Mouse (Mus musculus): ENCODE measurements around the gene Has3. TPM values are rescaled to one million over a fixed set of nuclear protein-coding genes. Genes with fewer than 3 reads are reported as not detected.
"Not testable (repeated sequence)": the region's sequence is repeated elsewhere in the genome, so short reads cannot be mapped to it uniquely, and the experiment has no call there.

Has3 gene
- polyA plus RNA-seq, 1 experiment from 2014 or later, result 0.09 TPM

- peaks cover 14% of the 10 kb centered on the region for H3K36me3 ChIP-seq (ENCODE audit: control insufficient read depth, insufficient read depth, low read length)
- H3K9me3 ChIP-seq (ENCODE audit: control insufficient read depth, low read length); ATAC-seq; H3K27me3 ChIP-seq (replicated peaks; ENCODE audit: control insufficient read depth, insufficient read depth, low read length); H3K4me2 ChIP-seq (ENCODE audit: low read depth, low read length); H3K9ac ChIP-seq (ENCODE audit: low read depth, low read length); H3K4me1 ChIP-seq (ENCODE audit: control insufficient read depth, insufficient read depth, low read length); H3K4me3 ChIP-seq (ENCODE audit: low read length); H3K27ac ChIP-seq (ENCODE audit: low read length): not testable (repeated sequence)
- WGBS, result 97% methylated on average over 11 of the region's 11 CpGs
Observed at GRCm38 (mm10) chr8:106884094-106884493, 14.1 kb downstream of the Has3 start.

GRCm38 (mm10) chr8:106884826-106885400 is 14.9 kb downstream of the Has3 start:
- WGBS, result 91% methylated on average over 4 of the region's 4 CpGs
- peaks cover 14% of the 10 kb centered on the region for H3K36me3 ChIP-seq (ENCODE audit: control insufficient read depth, insufficient read depth, low read length)
- H3K9ac ChIP-seq (ENCODE audit: low read depth, low read length); H3K27ac ChIP-seq (ENCODE audit: low read length); ATAC-seq; H3K4me3 ChIP-seq (ENCODE audit: low read length); H3K4me2 ChIP-seq (ENCODE audit: low read depth, low read length); H3K9me3 ChIP-seq (ENCODE audit: control insufficient read depth, low read length); H3K4me1 ChIP-seq (ENCODE audit: control insufficient read depth, insufficient read depth, low read length); H3K27me3 ChIP-seq (replicated peaks; ENCODE audit: control insufficient read depth, insufficient read depth, low read length): not testable (repeated sequence)

- Histone ChIP-seq H3K27me3 (replicated peaks; ENCODE audit: control insufficient read depth, insufficient read depth, low read length) (no peaks in the 10 kb centered on the region), H3K4me2 (ENCODE audit: low read depth, low read length) (no peak overlapping the region), H3K4me3 (ENCODE audit: low read length) (no peak overlapping the region), H3K27ac (ENCODE audit: low read length) (no peak overlapping the region), H3K9me3 (ENCODE audit: control insufficient read depth, low read length) (no peaks in the 10 kb centered on the region), H3K9ac (ENCODE audit: low read depth, low read length) (no peak overlapping the region), H3K4me1 (ENCODE audit: control insufficient read depth, insufficient read depth, low read length) (peaks cover 9% of the 10 kb centered on the region), H3K36me3 (ENCODE audit: control insufficient read depth, insufficient read depth, low read length) (peaks cover 8% of the 10 kb centered on the region)
- peak; percentile 62 for ATAC-seq
- WGBS, result 44% methylated on average over 5 of the region's 5 CpGs
Observed at GRCm38 (mm10) chr8:106887336-106888189, 17.5 kb downstream of the Has3 start.

- peaks cover 9% of the 10 kb centered on the region for H3K4me1 ChIP-seq (ENCODE audit: control insufficient read depth, insufficient read depth, low read length)
- no peak overlapping the region for H3K4me2 ChIP-seq (ENCODE audit: low read depth, low read length)
- ATAC-seq, result no peak
- no peak overlapping the region for H3K9ac ChIP-seq (ENCODE audit: low read depth, low read length)
- no peak overlapping the region for H3K27ac ChIP-seq (ENCODE audit: low read length)
- no peaks in the 10 kb centered on the region for H3K9me3 ChIP-seq (ENCODE audit: control insufficient read depth, low read length)
- H3K27me3 ChIP-seq (replicated peaks; ENCODE audit: control insufficient read depth, insufficient read depth, low read length), result no peaks in the 10 kb centered on the region
- H3K36me3 ChIP-seq (ENCODE audit: control insufficient read depth, insufficient read depth, low read length), result peaks cover 8% of the 10 kb centered on the region
- no peak overlapping the region for H3K4me3 ChIP-seq (ENCODE audit: low read length)
- 64% methylated on average over 3 of the region's 3 CpGs for WGBS
Observed at GRCm38 (mm10) chr8:106888803-106889202, 18.8 kb downstream of the Has3 start.

DNA sequence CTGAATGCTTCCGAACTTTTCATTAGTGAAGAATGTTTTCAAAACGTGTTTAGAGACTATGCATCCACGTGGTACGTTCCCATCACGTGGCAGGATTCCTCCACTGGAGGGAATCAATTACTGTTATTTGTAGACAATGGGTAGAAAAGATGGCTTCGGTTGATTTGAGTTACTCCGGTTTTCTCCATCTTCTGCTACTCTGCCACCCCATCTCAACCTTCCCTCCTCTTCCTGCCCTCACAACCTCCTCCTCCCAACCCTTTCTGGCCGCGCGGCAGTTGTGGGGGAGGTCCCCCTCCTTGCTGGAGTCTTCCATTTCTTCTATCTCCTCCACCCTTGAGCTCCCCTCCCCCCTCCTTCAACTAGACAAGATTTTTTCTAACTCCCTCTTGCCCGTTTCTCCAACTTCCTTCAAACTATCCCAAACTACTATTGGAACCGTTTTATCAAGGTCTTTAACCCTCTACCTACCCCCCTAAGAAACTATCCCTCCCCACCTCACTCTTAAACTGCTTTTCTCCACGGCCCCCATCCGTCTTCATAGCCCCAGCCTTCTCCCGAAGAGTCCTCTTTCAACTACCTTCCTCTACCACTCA is 22.3 kb downstream of the Has3 start:
- under 1% methylated on average over 15 of the region's 15 CpGs for WGBS
- Histone ChIP-seq H3K9ac (ENCODE audit: low read depth, low read length) (peak overlapping the region; percentile 99), H3K27ac (ENCODE audit: low read length) (peak overlapping the region; percentile 94), H3K36me3 (ENCODE audit: control insufficient read depth, insufficient read depth, low read length) (no peaks in the 10 kb centered on the region; the same call in 1 of the 2 replicates), H3K27me3 (replicated peaks; ENCODE audit: control insufficient read depth, insufficient read depth, low read length) (no peaks in the 10 kb centered on the region), H3K9me3 (ENCODE audit: control insufficient read depth, low read length) (no peaks in the 10 kb centered on the region), H3K4me1 (ENCODE audit: control insufficient read depth, insufficient read depth, low read length) (peaks cover 15% of the 10 kb centered on the region), H3K4me2 (ENCODE audit: low read depth, low read length) (peak overlapping the region; percentile 67), H3K4me3 (ENCODE audit: low read length) (peak overlapping the region; percentile 89)
- no peak for ATAC-seq

DNA sequence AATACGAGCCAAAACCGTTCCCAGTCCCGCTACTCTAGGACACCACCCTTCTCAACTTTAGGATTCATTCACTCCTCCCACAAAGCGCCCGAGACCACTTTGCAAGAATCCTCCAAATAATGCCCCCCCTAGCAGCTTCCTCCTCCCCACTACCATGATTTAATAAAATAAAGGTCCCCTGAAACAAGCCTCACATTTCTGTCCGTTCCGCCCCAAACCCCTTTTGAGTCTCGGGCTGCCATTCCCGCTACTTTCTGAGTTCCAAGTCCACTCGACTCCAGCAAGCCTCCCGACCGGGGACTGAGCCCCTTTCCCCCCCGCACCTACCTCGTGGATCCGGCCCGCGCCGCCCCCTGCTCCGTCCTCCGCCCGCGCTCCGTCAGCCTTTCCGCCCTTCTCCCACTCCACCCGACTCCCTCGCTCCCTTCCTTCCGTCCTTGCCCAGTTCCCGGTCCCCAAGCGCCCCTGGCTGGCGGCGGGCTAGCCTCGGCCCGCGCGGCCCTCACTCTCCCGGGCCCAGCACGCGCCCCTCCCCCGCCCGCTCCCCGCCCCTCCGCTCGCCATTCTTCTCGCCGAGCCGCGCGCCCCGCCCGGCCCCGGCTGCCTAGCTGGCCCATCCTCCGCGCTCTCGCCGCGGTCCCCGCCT is 22.9 kb downstream of the Has3 start:
- peak overlapping the region; percentile 89 for H3K4me3 ChIP-seq (ENCODE audit: low read length)
- H3K9ac ChIP-seq (ENCODE audit: low read depth, low read length), result peak overlapping the region; percentile 99
- peak; percentile 88 for ATAC-seq
- peak overlapping the region; percentile 94 for H3K27ac ChIP-seq (ENCODE audit: low read length)
- H3K4me2 ChIP-seq (ENCODE audit: low read depth, low read length), result peak overlapping the region; percentile 67
- H3K36me3 ChIP-seq (ENCODE audit: control insufficient read depth, insufficient read depth, low read length), result no peaks in the 10 kb centered on the region; the same call in 1 of the 2 replicates
- no peaks in the 10 kb centered on the region for H3K9me3 ChIP-seq (ENCODE audit: control insufficient read depth, low read length)
- H3K27me3 ChIP-seq (replicated peaks; ENCODE audit: control insufficient read depth, insufficient read depth, low read length), result no peaks in the 10 kb centered on the region
- WGBS, result under 1% methylated on average over 53 of the region's 57 CpGs
- H3K4me1 ChIP-seq (ENCODE audit: control insufficient read depth, insufficient read depth, low read length), result peaks cover 15% of the 10 kb centered on the region

DNA sequence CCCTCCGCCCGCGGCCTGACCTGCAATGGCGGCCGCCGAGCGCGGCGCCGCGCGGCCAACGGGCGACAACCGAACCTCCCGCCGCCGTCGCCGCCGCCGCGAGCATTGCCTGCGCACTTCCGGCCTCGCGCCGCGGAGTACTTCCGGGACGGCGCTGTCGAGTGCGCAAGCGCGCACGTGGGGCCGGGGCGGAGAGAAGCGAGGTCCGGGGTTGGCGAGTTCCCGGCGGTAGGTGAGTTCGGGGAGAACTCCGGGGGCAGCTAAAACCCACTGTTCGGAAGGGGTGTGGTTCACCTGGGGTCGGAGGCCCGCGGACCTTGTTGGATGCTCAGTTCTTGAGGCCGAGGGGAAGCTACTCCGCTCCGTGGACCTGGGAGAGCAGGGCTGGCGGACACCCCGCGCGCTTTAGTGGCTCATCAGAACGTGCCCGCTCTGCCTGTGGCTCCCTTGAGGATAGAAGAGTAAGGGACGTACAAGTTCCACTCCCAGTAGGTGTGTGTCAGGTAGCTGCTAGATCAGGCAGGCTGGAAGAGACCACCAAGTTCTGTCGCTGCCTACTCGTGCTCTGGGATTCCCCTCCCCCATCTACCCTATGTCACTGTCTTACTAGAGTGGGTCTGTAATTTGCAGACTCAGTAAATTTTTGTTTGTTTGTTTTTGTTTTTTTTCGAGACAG is 23.6 kb downstream of the Has3 start, which contains the start of gene Utp4:
Utp4 (plus strand) TSS at position 156 of the 676 bp plus-strand sequence.
- Histone ChIP-seq H3K36me3 (ENCODE audit: control insufficient read depth, insufficient read depth, low read length) (peaks cover 3% of the 10 kb centered on the region; the same call in 1 of the 2 replicates), H3K27ac (ENCODE audit: low read length) (peak within 1 kb of the TSS; percentile 94), H3K4me3 (ENCODE audit: low read length) (peak within 1 kb of the TSS; percentile 89), H3K27me3 (replicated peaks; ENCODE audit: control insufficient read depth, insufficient read depth, low read length) (no peaks in the 10 kb centered on the region), H3K4me1 (ENCODE audit: control insufficient read depth, insufficient read depth, low read length) (peaks cover 13% of the 10 kb centered on the region), H3K4me2 (ENCODE audit: low read depth, low read length) (peak within 1 kb of the TSS; percentile 67), H3K9me3 (ENCODE audit: control insufficient read depth, low read length) (no peaks in the 10 kb centered on the region), H3K9ac (ENCODE audit: low read depth, low read length) (peak within 1 kb of the TSS; percentile 99)
- ATAC-seq, result peak; percentile 97
- under 1% methylated on average over 63 of the region's 63 CpGs for WGBS

DNA sequence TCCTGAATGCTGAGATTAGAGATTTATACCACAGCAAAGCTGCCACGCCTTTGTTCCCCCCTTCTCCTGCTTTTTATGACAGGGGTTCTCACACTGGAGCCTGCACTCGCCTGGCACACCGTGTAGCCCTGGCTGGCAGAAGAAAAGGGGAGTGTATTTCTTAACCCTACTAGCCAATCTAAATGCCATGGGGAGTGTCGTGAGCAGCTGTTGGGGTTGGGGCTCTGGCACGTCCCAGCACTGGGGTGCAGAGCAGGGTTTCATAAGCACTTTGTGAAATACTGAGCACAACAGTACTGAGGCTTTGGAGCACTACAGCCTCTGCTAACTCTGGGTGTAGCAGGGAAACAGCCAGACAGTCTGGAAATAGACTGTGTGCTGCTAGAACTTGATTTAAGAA is 29.4 kb downstream of the Has3 start:
- no peak overlapping the region for H3K9ac ChIP-seq (ENCODE audit: low read depth, low read length)
- no peaks in the 10 kb centered on the region for H3K27me3 ChIP-seq (replicated peaks; ENCODE audit: control insufficient read depth, insufficient read depth, low read length)
- H3K4me2 ChIP-seq (ENCODE audit: low read depth, low read length), result no peak overlapping the region
- peaks cover under 1% of the 10 kb centered on the region for H3K4me1 ChIP-seq (ENCODE audit: control insufficient read depth, insufficient read depth, low read length)
- H3K9me3 ChIP-seq (ENCODE audit: control insufficient read depth, low read length), result no peaks in the 10 kb centered on the region
- 66% methylated on average over 5 of the region's 5 CpGs for WGBS
- no peak for ATAC-seq
- H3K4me3 ChIP-seq (ENCODE audit: low read length), result no peak overlapping the region
- peaks cover 10% of the 10 kb centered on the region for H3K36me3 ChIP-seq (ENCODE audit: control insufficient read depth, insufficient read depth, low read length)
- no peak overlapping the region for H3K27ac ChIP-seq (ENCODE audit: low read length)
